Mouse (Mus musculus) cerebellum, postnatal 25 days (tissue): ENCODE measurements around the gene Tcn2.

ENCODE experiments used
- DNase-seq, 2 experiments: peaks; one replicate each; pipeline ENCODE4 v3.0.0; 2021; ENCODE audit warnings: mixed read lengths in 2 of 2

Gene Tcn2

GRCm38 (mm10) chr11:3893970-3894369 lies 38.0 kb downstream of the Tcn2 start:
- no peak for DNase-seq

- peak; percentile 53 to 67 for DNase-seq
Observed at GRCm38 (mm10) chr11:3887331-3887730, 44.6 kb downstream of the Tcn2 start.

GRCm38 (mm10) chr11:3883711-3884110 lies 48.2 kb downstream of the Tcn2 start:
- DNase-seq: no peak

- DNase-seq: peak; percentile 83 to 90
Observed at GRCm38 (mm10) chr11:3879836-3880235, 52.1 kb downstream of the Tcn2 start.

DNA sequence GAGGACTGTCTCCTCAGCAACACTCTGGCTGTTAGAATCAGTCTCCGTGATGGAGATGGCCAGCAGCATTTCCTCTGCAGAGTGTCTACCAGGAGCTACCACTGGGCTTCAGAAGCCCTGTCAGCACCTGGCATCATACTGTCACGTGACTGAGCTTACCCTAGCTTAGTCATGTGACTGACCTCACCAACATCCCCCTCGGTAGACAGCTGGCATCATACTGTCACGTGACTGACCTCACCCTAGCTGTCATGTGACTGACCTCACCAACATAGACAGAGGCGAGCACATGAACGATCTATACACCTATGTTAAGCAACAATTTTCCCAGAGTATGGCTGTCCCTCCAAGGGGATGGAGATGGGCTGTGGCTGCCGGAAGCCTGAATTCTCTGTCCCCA lies 53.3 kb downstream of the Tcn2 start:
- no peak for DNase-seq

GRCm38 (mm10) chr11:3876419-3876818 lies 55.5 kb downstream of the Tcn2 start:
- DNase-seq: peak; percentile 50 to 70
